Mouse (Mus musculus): ENCODE results near the gene G6pc2. TPM values are rescaled to one million over a fixed set of nuclear protein-coding genes. Genes with fewer than 3 reads are reported as not detected.
A peak's percentile ranks its signal among the peaks of the same experiment; 100 is the strongest.

G6pc2 gene
- total RNA-seq (2021) (not detected), polyA plus RNA-seq (2012; rRNA removed) (not detected in 2 replicates)
- long read RNA-seq = 0 reads

DNA sequence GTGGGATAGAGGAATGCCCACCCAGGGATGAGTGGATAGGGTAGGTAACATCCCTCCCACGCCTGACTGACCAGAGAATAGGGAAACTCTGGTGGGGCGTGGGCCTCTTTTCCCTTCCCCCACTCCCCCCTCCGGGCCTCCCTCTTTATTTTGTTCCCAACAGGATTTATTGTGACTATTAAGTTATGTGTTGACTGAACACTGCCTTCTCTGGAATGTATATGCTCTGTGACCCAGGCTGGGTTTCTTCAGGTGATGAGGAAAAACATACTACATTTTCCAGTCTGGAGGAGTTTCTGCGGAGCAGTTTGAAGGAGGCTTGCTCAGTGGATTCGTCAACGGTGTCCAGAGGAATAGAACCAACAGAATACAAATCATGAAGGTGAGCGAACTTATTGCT is at the start of gene G6pc2:
Gene G6pc2, plus strand, starts transcription at position 301 of the 400 bp plus-strand sequence.
- no peak for DNase-seq

- DNase-seq = no peak
Observed at GRCm38 (mm10) chr2:69170395-69171077, 40.3 kb upstream of the G6pc2 start.

- DNase-seq = no peak
Observed at GRCm38 (mm10) chr2:69175296-69175695, 35.6 kb upstream of the G6pc2 start.

- no peak for DNase-seq
Observed at GRCm38 (mm10) chr2:69179721-69180120, 31.2 kb upstream of the G6pc2 start.

DNA sequence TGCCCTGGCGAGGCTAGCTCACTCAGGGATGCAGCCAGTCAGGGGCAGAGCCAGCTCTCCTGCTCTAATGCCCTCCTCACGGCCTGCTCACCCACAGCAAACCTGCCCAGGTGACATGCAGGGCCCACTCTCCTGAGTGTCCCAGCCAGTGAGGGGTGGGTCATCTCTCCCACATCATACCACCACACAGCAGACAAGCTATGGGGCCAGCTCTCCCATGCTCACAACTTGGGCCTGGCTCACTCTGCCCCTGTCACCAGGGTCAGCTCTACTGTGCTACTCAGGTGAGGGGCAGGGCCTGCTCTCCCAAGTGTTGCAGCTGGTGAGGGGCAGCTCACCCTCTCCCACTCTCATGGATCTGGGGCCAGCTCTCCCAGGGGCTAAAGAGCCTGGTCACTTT is 22.9 kb upstream of the G6pc2 start:
- DNase-seq = no peak

DNA sequence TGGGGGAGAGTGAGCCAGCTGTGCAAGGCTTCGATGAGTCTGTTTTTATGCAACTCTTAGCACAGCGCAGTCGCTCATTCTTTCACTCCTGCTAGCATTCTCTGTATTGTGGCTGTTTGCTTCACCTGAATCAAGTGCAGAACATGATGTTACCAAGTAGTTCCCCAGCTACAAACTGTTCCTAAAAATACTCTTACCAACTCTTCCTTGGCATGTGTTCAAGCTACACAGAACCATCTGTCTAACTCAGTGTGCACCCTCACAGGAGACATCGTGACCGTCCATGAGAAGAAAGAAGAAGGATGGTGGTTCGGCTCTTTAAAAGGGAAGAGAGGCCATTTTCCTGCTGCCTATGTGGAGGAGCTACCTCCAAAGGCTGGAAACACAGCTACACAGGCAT is 22.1 kb upstream of the G6pc2 start:
- no peak for DNase-seq

GRCm38 (mm10) chr2:69189222-69189621 is 21.7 kb upstream of the G6pc2 start:
- no peak for DNase-seq

DNA sequence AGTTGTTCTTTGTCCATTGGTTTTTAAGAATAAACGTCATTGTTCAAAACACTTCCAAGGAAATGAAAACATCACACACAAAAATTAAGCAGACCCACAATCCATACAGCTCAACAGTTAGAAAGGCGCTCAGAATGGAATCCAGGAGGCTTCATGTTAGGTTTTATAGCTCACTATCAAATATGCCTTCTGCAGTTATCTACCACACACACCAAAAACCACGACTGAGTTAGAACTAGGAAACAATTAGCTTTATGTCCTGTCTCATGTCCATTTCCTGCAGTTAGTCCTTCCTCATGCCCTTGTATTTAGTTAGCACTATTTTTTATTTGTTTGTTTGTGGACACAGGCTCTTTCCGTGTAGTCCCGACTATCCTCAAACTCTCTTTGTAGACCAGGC is 19.8 kb upstream of the G6pc2 start:
- no peak for DNase-seq

DNA sequence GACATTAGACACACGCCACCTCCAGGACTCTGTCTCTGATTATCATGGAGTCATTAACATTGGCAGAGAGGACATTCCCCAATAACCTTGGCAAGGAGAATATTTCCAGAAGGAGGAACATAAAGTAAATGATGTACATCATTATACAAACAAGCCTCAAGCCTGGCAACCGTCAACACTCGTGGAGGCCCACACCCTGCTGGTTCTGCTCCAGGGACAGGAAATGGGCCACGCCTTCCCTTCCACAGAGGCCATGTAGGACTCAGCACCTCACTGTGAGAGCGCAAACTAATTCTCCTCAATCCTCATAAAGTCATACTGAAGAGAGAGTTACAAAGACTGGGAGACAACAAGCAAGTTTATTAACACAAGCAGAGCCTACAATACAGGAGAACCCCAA is 17.3 kb upstream of the G6pc2 start:
- DNase-seq = no peak

DNA sequence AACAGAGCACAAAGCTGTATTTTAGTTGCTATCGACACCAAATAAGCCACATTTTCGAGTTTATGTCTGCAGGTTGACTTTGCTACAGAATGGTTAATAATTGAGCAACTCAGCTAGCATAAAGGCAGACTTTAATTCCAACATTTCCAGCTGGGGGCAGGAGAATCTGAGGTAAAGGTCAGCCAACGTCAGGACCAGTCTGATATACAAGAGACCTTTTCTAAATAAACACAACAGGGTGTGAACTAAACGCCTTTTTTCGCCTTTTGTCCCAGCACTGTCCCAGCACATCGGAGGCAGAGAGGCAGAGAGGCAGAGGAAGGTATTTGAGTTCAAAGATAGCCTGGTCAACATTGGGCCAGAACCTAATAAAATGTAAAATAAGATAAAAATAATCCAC is 5.7 kb upstream of the G6pc2 start:
- DNase-seq = no peak

- DNase-seq = peak; percentile 94
Observed at GRCm38 (mm10) chr2:69205791-69206351, 5.0 kb upstream of the G6pc2 start, which contains the start of gene Spc25. TSS of gene Spc25 (minus strand) at chr2:69206194.

- DNase-seq = peak; percentile 6
Observed at GRCm38 (mm10) chr2:69206523-69206922, 4.3 kb upstream of the G6pc2 start.

DNA sequence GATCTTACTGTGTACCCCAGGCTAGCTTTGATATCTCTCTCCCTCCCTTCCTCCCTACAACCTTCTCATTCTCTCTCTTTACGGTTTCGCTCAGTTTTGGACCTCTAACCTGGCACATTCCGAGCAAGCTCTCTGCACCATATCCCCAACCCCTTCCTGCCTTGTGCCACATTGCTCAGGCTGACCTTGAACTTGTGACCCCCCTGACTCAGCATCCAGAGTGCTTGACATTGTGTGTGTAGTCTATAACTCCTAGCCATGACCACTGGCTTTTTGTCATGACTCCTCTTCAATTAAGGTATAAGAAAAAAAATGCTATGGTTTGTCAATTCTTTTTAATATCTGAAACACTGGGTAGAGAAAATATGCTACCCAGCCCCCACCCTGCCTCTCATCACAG is 1.2 kb upstream of the G6pc2 start:
- DNase-seq = no peak

GRCm38 (mm10) chr2:69212652-69213051 is 1.8 kb downstream of the G6pc2 start:
- DNase-seq = no peak

DNA sequence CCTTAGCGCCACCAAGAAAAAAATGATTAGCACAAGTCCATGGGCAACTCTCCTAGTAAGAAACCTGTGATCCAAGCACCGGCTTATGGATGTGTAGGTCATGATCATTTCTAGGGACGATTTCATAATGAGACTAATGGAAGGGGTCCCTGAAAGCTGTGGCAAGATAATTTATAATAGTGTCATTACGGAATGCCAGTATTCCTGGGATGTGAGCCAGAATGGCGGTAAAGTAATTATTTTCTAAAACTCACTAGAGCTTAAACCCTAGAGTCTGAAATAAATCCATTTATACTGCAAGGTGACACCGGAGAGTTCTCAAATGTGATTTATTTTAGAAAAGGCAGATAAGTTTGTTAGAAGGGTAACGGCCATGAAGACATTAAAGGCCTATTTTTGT is 4.4 kb downstream of the G6pc2 start:
- DNase-seq = no peak

- no peak for DNase-seq
Observed at GRCm38 (mm10) chr2:69221868-69222416, 11.1 kb downstream of the G6pc2 start.

GRCm38 (mm10) chr2:69222815-69223214 is 11.9 kb downstream of the G6pc2 start:
- DNase-seq = no peak

- no peak for DNase-seq
Observed at GRCm38 (mm10) chr2:69224724-69225123, 13.9 kb downstream of the G6pc2 start.

DNA sequence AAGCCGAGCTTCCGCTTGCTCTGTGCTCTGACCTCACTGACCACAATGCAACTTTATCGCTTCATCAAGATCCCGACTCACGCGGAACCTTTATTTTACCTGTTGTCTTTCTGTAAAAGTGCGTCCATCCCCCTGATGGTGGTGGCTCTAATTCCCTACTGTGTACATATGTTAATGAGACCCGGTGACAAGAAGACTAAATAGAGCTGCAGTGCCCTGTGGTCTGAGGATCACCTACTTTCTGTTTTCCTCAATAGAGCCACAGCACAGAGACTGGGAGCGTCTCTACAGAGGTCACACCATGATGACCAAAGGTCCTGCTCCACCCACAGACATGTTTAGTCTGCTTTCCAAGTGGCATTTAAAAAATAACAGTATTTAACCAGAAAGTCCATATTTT is 16.0 kb downstream of the G6pc2 start:
- DNase-seq = no peak

DNA sequence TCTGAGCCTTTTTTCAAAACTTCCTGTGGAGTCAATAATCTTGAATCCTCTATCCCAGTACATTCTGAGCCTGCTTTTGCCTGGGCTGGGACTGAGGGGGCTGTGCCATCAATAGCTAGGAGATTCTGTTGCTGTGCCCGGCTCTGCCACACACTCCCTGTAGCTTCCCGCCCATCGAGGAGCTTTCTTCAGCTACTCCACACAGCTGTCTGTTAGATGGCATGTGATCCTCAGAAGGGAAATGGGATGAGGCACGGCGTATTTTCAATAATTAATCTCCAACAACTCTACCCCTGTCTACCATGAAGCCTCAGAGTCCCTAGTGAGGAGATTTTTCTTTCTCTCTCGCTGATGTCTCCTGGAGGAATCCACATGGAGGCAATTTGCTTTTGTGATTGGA is 17.8 kb downstream of the G6pc2 start:
- DNase-seq = no peak

DNA sequence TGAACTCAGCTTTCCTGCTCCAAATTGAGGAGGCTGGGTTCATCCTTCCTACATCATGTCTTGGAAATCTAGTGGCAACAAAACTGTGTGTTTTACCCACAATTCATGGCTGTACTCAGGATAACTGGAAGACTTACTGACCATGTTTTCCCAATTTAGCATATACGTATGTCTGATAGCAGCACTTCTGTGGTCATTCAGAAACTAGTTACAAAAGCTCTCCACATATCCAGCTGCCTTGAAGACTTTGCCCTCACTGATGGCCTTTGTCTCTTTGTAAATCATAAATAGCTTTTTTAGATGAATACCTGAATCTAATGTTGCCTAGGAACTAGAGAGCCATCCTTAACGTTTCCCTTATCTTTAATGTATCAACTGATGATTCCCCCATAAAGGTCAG is 19.3 kb downstream of the G6pc2 start:
- no peak for DNase-seq

GRCm38 (mm10) chr2:69232101-69232500 is 21.2 kb downstream of the G6pc2 start:
- no peak for DNase-seq

- no peak for DNase-seq
Observed at GRCm38 (mm10) chr2:69234976-69235678, 24.3 kb downstream of the G6pc2 start.

Measured in adrenal gland, adult 2 months (tissue).